Mouse (Mus musculus) midbrain, postnatal 0 days (tissue): Measurements from ENCODE around the gene Kifc5b. TPM values are rescaled to one million over a fixed set of nuclear protein-coding genes. Genes with fewer than 3 reads are reported as not detected.

Experiments used
- ATAC-seq: fragments of 200-750 bp; cut with Nextera tagmentation; 2 replicates; pipeline ENCODE4 v1.8.0; 2017; ENCODE audit warnings: moderate number of reproducible peaks, mild to moderate bottlenecking, moderate TSS enrichment, moderate library complexity; ENCODE audit not compliant: low FRiP score
- DNase-seq: peaks from one replicate; pipeline ENCODE4 v3.0.0-alpha.2; 2015; ENCODE audit warnings: low spot score
- H3K27ac ChIP-seq: fragments of 300-500 bp; sonication (generic); 2 replicates; pipeline ENCODE4 v1.5.1; 2014; ENCODE audit warnings: low read depth, mild to moderate bottlenecking, low read length, mixed read lengths
- H3K27me3 ChIP-seq: fragments of 300-500 bp; sonication (generic); 2 replicates; pipeline ENCODE4 v1.6.1; 2014; ENCODE audit warnings: low read length, control low read depth, mixed read lengths; ENCODE audit not compliant: insufficient read depth
- H3K36me3 ChIP-seq: fragments of 300-500 bp; sonication (generic); 2 replicates; pipeline ENCODE4 v1.6.1; 2014; ENCODE audit warnings: low read length, control low read depth, mixed read lengths; ENCODE audit not compliant: insufficient read depth
- H3K4me1 ChIP-seq: fragments of 300-500 bp; sonication (generic); 2 replicates; pipeline ENCODE4 v1.6.1; 2014; ENCODE audit warnings: mild to moderate bottlenecking, control low read depth, antibody characterized with exemption, low read length, mixed read lengths; ENCODE audit not compliant: insufficient read depth
- H3K4me2 ChIP-seq: fragments of 300-500 bp; sonication (generic); 2 replicates; pipeline ENCODE4 v1.6.1; 2014; ENCODE audit warnings: low read depth, mild to moderate bottlenecking, low read length, mixed read lengths; ENCODE audit not compliant: poor library complexity, severe bottlenecking
- H3K4me3 ChIP-seq: fragments of 300-500 bp; sonication (generic); 2 replicates; pipeline ENCODE4 v1.5.1; 2014; ENCODE audit warnings: low read depth, mild to moderate bottlenecking, low read length, moderate library complexity
- H3K9ac ChIP-seq: fragments of 300-500 bp; sonication (generic); replicated peaks from 2 replicates; pipeline ENCODE4 v1.6.1; 2014; ENCODE audit warnings: mild to moderate bottlenecking, low read length, moderate library complexity, mixed read lengths; ENCODE audit not compliant: poor library complexity, severe bottlenecking
- H3K9me3 ChIP-seq: fragments of 300-500 bp; sonication (generic); 2 replicates; pipeline ENCODE4 v1.6.1; 2016; ENCODE audit warnings: low read length, control low read depth
- CTCF ChIP-seq: IDR thresholded peaks from 2 replicates; pipeline ENCODE4 v1.5.1; 2016; ENCODE audit warnings: antibody characterized with exemption, mild to moderate bottlenecking
- WGBS: fragments of 180-500 bp; shearing (Covaris S2); extraction: QIAGEN DNeasy Blood & Tissue Kit; methylation state at CpG from one replicate; pipeline ENCODE4 v1.1.7; 2014; 5-methylcytosine and 5-hydroxymethylcytosine counted together
- polyA plus RNA-seq: library from polyadenylated mRNA; unstranded; fragments of >200 nt; fragmentation: Nextera tagmentation; extraction: Ambion mirVana; gene quantifications from 2 replicates; pipeline ENCODE4 v1.2.1, GENCODE M21; 2015
- total RNA-seq: library from RNA; depleted of rRNA; stranded (reverse); fragments of >200 nt; gene quantifications from 2 replicates; pipeline ENCODE4 v1.2.3, GENCODE M21; 2014

Gene Kifc5b
- total and polyA plus RNA-seq, 2 experiments from 2014 or later, result 1.9 to 4.7 TPM

DNA sequence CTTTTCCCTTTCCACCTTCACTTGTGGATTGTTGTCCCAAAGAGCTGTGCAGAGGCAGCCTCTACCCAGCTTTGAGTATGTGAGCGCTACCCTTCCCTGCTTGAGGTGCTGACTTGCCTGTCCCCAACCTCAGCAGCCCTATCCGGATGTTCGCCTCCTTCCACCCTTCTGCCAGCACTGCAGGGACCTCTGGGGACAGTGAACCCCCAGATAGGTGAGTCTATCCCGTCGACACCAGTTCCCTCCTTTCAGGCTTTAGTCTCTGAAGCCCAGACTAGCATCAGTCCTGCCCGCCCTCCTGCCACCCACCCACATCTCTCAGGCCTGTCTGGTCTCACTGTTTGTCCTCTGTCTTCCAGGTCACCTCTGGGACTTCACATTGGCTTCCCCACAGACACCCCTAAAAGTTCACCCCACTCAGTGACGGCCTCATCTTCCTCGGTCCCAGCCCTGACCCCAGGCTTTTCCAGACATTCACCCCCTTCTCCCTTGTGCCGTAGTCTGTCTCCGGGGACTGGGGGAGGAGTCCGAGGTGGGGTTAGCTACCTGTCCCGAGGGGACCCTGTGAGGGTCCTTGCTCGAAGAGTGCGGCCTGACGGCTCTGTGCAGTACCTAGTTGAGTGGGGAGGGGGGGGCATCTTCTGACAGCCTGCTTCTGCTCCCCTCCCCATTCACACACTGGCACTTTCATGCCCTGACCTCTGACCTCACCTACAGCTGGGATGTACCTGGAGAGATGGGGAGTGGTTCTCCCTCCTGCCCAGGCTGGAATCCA, 20.2 kb downstream of the Kifc5b start:
- H3K4me2 ChIP-seq, result no peak overlapping the region
- no peak for DNase-seq
- H3K4me3 ChIP-seq, result no peak overlapping the region
- peaks cover 16% of the 10 kb centered on the region; the same call in 1 of the 2 replicates for H3K4me1 ChIP-seq
- ATAC-seq, result no peak
- peaks cover 19% of the 10 kb centered on the region for H3K36me3 ChIP-seq
- no peak for TF ChIP-seq CTCF
- WGBS, result 90% methylated on average over 15 of the region's 15 CpGs
- H3K9me3 ChIP-seq, result no peaks in the 10 kb centered on the region
- no peaks in the 10 kb centered on the region for H3K27me3 ChIP-seq
- H3K27ac ChIP-seq, result no peak overlapping the region
- no peak overlapping the region for H3K9ac ChIP-seq

- TF ChIP-seq CTCF, result no peak
Observed at GRCm38 (mm10) chr17:26937883-26938695, 21.2 kb downstream of the Kifc5b start.

DNA sequence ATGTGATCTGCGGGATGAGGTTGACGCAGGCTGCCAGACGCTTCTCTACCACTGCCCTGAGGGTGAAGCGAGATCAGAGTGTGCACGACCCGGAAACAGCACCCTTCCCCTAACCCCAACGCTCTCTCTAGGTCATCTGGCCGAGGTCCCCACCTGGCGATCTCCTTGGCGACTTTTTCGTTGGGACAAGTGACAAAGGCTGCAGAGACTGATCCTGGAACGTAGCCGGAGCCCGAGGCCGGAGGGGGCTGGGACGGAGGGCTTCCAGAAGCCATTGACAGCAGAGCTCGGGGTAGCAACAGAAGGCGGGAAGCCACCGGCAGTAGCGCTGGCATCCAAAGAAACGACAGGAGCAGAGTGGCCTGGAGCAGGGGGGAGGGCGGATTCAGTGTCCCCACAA, 21.8 kb downstream of the Kifc5b start:
- H3K9me3 ChIP-seq, result no peaks in the 10 kb centered on the region
- peak overlapping the region; percentile 60 for H3K9ac ChIP-seq
- under 1% methylated on average over 22 of the region's 22 CpGs for WGBS
- H3K27me3 ChIP-seq, result no peaks in the 10 kb centered on the region
- H3K4me3 ChIP-seq, result peak overlapping the region; percentile 59
- no peak for TF ChIP-seq CTCF
- peaks cover 19% of the 10 kb centered on the region for H3K36me3 ChIP-seq
- H3K27ac ChIP-seq, result peak overlapping the region; percentile 71
- peak overlapping the region; percentile 97 for H3K4me2 ChIP-seq
- DNase-seq, result no peak
- no peak; the same call in 1 of the 2 replicates for ATAC-seq
- H3K4me1 ChIP-seq, result peaks cover 19% of the 10 kb centered on the region; the same call in 1 of the 2 replicates

More at GRCm38 (mm10) chr17:26937883-26938695, 21.2 kb downstream of the Kifc5b start:
- Histone ChIP-seq H3K4me3 (peak overlapping the region; percentile 59), H3K4me2 (peak overlapping the region; percentile 97), H3K4me1 (peaks cover 19% of the 10 kb centered on the region; the same call in 1 of the 2 replicates), H3K27ac (no peak overlapping the region), H3K9me3 (no peaks in the 10 kb centered on the region), H3K36me3 (peaks cover 19% of the 10 kb centered on the region), H3K9ac (peak overlapping the region; percentile 60), H3K27me3 (no peaks in the 10 kb centered on the region)
- 64% methylated on average over 16 of the region's 16 CpGs for WGBS
- no peak for ATAC-seq
- no peak for DNase-seq

DNA sequence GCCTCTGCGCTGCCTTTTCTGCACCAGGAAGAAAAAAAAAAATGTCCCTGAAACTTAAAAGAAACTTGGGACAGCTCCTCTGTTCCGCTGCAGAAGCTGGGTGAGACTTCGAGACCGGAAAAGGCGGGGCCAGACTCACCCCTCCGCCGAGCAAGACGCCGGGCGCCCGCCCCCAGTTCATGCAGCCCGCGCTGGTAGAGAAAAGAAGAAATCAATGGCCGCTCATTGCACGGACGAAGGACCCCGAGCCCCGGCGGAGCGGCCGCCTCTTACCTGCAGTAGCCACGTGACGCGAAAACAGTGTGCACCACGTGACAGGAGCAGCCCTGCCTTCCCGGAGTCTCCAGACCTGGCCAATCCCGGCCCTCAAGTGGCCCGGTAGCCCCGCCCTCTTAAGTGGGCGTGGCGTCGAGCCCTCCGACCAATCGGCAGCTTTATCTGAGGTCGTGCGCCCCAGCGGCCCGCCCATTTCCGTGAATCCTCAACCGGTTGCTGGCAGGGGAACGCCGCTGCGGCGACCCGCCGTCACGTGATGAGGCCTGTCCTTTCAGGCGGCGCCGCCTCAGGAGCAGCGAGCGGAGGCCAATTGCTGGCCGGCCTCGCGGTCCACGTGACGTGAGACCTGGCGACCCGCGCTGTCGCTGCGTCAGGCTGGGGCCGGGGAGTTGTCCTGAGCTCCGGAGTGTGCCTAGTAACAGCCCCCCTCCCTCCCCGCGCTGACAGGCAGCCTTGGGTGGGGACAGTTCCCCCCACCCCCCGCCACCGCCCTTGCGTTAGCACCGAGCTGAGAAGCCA, 22.5 kb downstream of the Kifc5b start, which contains the start of gene Cuta:
Cuta (minus strand) TSS at position 392 of the 795 bp plus-strand sequence.
- no peaks in the 10 kb centered on the region for H3K27me3 ChIP-seq
- peaks cover 19% of the 10 kb centered on the region; the same call in 1 of the 2 replicates for H3K4me1 ChIP-seq
- H3K27ac ChIP-seq, result peak within 1 kb of the TSS; percentile 91
- H3K9me3 ChIP-seq, result no peaks in the 10 kb centered on the region
- ATAC-seq, result peak; percentile 96
- under 1% methylated on average over 63 of the region's 70 CpGs for WGBS
- H3K36me3 ChIP-seq, result peaks cover 19% of the 10 kb centered on the region
- TF ChIP-seq CTCF, result no peak
- H3K4me3 ChIP-seq, result peak within 1 kb of the TSS; percentile 59
- DNase-seq, result peak; percentile 100
- H3K9ac ChIP-seq, result peak within 1 kb of the TSS; percentile 68
- peak within 1 kb of the TSS; percentile 97 for H3K4me2 ChIP-seq

DNA sequence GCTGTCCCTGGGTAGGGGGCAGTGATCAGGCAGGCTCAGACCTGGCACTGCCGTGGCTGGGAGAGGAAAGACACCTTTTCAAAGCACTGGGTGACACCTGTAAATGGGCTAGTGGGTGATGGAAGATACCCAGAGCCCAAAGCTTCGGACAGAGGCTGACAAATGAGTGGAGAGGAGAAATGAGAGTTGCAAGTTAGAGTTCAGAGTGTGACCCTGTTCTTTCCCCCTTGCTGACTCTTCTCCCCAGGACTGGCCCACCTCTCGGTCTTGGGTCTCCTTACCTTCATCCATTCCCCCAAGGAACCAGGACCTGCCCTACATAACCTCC, 23.0 kb downstream of the Kifc5b start:
- peaks cover 17% of the 10 kb centered on the region for H3K36me3 ChIP-seq
- DNase-seq (no peak), ATAC-seq (no peak)
- H3K9ac ChIP-seq, result peak overlapping the region; percentile 68
- peak overlapping the region; percentile 97 for H3K4me2 ChIP-seq
- peak overlapping the region; percentile 59 for H3K4me3 ChIP-seq
- no peaks in the 10 kb centered on the region for H3K9me3 ChIP-seq
- no peaks in the 10 kb centered on the region for H3K27me3 ChIP-seq
- H3K27ac ChIP-seq, result peak overlapping the region; percentile 91
- 3% methylated on average over 3 of the region's 3 CpGs for WGBS
- no peak for TF ChIP-seq CTCF
- H3K4me1 ChIP-seq, result peaks cover 20% of the 10 kb centered on the region; the same call in 1 of the 2 replicates
